Mouse (Mus musculus): Measurements from ENCODE around the gene Dmgdh.

DNA sequence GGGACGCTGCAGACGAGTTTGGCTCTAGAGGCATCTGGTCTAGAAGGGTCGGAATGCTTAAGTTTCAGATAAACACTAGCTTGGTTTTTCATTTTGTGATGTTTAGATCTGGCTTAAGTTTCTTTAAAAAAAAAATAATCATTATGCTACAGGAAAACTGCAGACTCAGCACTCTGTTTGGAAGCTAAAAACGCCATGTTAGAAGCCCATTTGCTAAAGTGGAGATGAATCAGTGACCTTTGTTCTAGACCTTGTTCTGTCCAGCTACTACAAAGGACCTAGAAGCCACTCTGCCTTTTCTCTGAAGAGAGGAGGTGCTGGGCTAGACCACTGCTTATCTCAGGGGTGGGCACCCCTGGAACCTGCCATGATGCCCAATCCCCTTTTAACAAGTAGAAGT is 36.1 kb downstream of the Dmgdh start:
- TF ChIP-seq CTCF (IDR thresholded peaks at IDR 0.05; ENCODE audit: low read depth) (no peak), EP300 (optimal IDR thresholded peaks at IDR 0.05) (no peak)
